Mouse (Mus musculus) layer of hippocampus, adult 8-10 months (tissue): ENCODE data around the gene Efemp2. TPM values are rescaled to one million over a fixed set of nuclear protein-coding genes. Genes with fewer than 3 reads are reported as not detected.
A peak's percentile ranks its signal among the peaks of the same experiment; 100 is the strongest.

Experiments used
- DNase-seq, 2 experiments: peaks; one replicate each; pipeline ENCODE4 v3.0.0; 2022; ENCODE audit warnings: low spot score in 2 of 2
- total RNA-seq, 4 experiments: library from RNA; stranded (reverse); gene quantifications; 2 replicates each; pipeline ENCODE4 v1.2.4; 2022

Gene Efemp2
- total RNA-seq, 4 experiments from 2014 or later: 14.4 to 23.9 (median 22.1) TPM

DNA sequence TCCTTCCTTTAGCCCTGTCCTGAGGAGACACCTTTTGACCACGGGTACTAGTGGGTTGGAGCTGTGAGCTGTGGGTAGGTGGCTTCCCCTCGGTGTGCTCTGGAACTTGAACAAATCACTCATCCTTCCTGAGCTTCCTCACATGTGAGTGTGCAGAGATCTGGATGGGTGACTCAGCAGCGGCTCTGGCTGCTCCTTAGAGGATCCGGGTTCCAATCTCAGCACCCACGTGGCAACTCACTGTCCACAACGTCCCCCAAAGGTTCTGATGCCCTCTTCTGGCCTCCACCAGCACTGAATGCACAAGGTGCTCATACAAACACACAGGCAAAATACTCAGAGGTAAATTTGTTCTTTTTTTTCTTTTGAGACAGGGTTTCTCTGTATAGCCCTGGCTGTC, 22.0 kb upstream of the Efemp2 start:
- DNase-seq: no peak

DNA sequence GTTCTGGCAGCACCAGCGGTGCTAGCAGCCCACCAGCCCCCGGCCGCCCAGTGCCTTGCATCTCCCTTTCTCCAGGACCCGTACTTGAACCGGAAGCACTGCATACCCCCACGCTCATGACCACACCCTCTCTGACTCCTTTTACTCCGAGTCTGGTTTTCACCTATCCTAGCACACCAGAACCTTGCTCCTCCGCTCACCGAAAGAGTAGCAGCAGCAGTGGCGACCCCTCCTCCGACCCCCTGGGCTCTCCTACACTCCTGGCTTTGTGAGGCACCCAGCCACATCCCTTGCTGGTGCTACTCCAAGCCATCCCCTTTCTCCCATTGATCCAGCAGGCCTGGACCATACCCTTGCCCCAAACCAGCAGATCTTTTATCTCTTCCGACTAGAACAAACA, 18.7 kb upstream of the Efemp2 start:
- DNase-seq: no peak

DNA sequence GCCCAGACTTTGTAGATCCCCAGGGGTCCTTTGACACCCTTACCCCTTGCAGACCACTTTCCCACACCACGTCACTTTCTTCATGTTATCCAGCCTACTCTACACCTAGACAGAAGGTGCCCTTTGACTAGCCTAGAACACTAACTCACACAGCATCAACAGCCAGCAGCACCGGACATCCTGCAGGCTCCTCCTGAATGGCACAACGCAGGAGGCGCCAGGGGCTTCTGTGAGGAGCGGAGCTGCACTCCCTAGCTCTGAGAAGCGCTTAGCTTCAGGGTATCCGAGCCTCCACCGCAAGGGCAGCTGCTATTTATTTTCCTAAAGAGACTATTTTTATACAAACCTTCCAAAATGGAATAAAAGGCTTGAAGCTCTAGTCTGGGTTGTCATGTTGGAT, 18.2 kb upstream of the Efemp2 start:
- no peak for DNase-seq

DNA sequence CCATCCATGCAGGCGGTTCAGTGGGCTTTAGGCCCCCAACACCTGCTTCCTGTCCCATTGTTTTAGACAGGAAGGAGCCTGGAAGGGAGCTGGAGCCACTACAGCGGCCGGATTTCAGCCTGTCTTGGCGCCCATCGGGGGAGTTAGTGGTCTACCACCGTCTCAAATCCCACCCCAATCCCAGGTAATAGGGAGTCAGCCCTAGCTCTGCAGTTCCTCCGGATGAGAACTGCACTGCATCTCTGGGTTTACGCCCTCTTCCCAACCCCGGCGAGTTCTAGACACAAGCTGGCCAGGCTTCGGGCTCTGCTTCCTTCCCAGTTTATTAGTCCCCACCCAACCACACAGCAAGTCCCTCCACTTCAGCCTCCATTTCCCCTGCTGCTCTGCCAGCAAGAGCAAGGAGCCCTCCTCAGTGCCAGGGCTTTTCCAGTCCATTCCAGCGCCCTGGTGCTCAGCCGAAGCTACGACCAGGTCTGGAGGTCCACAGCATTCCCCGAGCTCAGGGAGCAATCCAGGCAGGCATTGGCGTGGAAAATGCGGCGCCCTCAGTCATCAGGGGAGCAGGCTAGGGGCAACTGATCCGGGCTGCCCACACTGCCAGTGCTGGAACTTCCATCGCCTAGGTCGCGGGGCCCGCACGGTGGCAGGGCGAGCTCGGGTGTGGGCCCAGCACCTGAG, 17.4 kb upstream of the Efemp2 start:
- DNase-seq: no peak

DNA sequence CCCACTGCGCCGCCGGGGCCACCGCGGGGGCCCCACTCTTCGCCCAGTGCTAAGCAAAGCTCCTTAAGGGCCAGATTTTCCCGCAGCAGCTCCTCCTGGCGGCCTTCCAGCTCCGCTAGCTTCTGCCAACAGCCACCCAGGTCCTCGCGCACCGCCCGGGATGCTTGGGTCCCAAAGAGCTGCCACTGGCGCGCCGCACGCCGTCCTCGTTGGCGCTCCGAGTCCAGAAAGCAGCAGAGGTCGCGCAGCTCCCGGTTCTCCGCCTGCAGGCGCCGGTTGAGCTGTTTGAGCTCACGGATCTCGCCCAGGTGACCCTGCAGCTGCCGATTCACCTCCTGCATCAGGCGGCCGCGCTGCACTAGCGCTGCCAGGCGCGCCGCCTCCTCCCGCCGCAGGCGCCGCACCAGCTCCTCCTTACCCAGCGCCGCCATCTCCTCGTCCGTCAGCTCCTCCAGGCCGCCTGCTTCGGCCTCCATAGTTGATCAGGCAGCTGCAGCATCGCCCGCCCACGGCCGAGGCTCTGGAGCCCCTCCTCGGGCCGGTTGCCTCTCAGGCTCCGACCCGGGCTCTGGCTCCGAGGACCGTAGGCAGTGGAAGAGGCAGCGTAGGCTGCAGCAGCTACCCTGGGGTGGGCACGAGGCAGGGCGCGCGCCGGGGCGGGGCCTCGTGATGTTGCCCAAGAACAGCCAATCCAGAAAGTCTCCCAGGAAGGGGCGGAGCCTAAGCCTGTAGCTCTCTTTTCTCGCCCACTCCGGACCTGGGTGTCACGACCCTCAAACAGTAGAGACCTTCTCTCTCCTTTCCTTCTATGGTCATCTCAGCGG, 16.6 kb upstream of the Efemp2 start:
- DNase-seq: peak; percentile 95

DNA sequence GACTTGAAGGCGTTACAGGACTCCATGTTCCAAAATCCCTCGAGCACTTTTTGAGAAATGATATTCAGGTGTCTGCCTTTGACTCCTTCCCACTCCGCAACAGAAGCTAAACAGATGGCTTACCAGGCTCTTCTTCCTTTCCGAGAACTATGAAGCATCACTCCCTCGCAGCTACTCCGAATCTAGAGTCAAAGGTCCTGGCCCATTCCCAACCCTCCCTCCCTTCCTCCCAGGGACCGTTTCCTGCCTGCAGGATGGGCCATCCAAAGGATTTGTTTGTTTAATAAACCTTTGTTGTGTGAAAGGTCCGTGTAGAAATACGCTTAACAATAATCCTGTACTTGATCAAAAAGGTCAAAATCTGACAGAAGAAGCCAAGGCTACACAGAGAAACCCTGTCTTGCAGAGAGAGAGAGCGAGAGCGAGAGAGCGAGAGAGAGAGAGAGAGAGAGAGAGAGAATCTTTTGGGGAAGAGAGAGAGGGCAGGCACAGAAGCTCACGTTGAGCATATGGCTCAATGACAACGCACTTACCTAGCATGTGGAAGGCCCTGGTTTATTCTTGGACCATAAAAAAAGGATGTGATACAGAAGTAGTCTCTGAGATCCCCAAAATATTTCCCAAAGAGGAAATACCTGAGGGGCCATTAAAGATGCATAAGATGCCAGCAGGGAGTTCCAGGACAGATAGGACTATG, 15.9 kb upstream of the Efemp2 start, which contains the start of gene Ccdc85b:
Ccdc85b (minus strand) TSS at position 149 of the 697 bp plus-strand sequence.
- DNase-seq: no peak

DNA sequence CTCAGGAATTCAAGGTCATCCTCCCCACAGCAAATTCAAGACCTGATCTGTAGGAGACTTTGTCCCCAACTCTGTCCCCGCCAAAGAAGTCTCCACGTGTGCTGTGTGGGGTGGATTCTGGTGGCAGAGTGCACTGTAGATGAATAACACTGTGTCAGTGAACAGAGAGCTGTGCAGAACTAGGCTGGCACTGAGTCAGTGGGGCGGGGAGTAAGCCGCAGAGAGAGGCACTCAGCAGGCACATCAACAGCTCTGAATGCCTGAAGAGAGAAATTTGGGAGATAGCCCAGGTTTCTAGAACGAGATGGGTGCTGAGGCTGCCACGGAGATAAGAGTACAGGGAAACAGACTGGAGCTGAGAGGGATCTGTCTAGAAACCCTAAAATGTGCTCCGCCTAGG, 14.7 kb upstream of the Efemp2 start:
- no peak for DNase-seq

DNA sequence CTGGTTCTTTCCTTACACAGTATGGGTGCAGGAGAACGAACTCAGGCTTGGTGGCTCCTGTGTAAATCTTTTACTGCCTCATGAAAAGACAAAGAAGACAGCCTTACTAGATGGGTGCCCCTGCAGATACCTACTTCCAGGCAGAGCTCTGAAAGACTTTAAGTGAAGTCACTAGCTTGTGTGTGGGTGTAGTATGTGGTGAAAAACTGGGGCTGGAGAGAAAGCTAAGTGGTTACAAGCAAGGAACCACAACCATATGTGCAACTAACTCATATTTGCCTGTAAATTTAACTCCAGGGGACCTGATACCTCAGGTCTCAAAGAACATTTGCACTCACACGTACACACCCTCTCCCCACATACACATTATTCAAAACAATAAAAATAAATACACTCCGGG, 13.9 kb upstream of the Efemp2 start:
- DNase-seq: no peak

DNA sequence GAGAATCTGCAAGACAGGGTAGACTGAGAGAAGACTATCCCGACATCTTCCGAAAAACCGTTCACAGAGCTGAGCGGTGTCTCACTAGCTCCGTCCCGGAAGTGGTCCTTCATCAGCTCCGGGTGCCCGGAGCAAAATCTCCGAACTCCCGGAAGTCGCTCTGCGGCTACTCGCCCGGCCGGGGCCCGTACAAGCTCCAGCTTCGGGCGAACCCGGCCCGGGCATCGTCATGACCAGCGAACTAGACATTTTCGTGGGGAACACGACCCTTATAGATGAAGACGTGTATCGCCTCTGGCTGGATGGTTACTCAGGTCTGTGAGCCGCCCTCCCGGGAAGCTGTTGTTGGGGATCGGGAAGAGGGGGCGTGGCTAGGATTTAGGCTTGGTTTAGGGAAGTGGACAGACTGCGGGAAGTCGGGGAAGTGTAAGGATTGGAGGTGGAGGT, 13.3 kb upstream of the Efemp2 start, which contains the start of gene Fibp:
Fibp (plus strand) TSS at position 151 of the 447 bp plus-strand sequence.
- peak; percentile 79 to 87 for DNase-seq

DNA sequence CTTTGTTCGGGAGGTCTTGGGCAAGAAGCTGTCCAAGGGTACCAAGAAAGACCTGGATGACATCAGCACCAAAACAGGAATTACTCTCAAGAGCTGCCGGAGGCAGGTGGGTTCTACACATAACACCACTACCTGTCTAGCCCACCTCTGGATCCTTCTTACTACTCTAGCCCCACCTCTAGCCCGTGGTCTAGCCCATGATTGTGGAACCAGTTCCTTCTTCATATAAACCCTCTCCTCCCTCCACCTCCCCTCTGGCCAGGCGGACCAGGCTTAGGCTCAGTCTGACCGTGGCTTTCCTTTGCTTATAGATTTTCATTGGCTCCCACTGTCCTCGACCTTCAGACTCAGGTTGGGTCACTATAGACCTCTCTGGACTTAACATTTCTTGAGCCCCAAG, 12.3 kb upstream of the Efemp2 start:
- no peak for DNase-seq

DNA sequence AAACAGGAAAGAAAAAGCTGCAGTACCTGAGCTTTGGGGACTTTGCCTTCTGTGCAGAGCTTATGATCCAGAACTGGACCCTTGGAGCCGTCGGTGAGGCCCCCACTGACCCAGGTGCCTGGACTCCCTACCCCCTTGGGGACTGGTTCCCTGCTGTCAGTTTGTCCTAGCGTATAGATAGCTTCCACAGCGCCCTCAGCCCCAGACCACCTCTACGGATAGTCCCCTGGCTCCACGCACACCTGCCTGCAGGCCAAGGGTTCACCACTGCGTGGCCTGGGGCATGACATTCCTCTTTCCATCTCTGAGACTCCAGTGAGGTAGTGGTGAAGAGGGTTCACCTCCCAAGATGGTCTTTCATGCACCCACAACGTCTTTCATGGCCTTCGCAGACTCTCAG, 10.5 kb upstream of the Efemp2 start:
- DNase-seq: no peak

DNA sequence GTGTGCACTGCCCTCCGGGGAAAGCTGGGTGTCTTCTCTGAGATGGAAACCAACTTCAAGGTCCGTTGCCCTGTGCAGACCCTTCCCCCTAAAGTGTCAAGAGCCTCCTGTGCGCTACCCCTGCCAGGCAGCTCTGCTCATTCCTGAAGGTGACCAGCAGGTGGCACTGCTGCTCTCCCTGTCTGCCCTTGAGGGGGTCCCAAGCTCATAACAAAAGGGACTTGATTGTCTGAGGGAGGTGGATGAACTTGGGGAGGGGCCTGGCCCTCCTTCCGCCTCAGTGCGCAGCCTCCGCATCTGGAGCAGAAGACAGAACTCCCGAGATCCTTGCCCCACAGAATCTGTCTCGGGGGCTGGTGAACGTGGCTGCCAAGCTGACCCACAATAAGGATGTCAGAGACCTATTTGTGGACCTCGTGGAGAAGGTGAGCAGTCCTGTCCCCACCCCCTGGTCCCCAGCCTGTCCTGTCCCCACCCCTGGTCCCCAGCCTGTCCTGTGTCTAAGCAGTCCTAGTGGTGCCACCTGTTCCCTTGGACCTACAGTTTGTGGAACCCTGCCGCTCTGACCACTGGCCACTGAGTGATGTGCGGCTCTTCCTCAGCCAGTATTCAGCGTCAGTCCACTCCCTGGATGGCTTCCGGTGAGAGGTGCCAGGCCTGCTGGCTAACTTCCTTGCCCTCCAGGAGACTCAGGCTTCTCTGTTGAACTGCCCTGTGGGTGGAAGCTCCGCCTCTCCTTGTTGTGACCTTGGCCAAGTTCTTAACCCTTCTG, 9.8 kb upstream of the Efemp2 start:
- no peak for DNase-seq

DNA sequence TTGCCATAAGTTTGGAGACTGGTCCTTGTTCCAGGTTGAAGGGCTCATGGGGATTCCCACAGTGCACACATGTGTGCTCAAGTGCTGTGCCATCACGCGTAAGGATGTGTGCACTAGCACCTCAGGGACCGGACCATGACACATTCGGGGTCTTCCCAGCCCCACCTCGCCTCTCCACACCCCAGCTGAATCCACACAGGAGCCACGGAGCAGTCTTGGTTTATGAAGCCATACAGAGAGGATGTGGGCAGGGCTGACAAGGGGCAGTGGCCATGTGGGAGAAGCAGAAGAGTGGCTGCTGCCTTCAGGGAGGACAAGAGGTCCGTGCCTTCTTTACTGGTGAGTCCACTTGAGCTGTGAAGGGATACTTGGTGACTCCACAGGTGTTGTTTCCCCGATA, 8.7 kb upstream of the Efemp2 start:
- no peak for DNase-seq

DNA sequence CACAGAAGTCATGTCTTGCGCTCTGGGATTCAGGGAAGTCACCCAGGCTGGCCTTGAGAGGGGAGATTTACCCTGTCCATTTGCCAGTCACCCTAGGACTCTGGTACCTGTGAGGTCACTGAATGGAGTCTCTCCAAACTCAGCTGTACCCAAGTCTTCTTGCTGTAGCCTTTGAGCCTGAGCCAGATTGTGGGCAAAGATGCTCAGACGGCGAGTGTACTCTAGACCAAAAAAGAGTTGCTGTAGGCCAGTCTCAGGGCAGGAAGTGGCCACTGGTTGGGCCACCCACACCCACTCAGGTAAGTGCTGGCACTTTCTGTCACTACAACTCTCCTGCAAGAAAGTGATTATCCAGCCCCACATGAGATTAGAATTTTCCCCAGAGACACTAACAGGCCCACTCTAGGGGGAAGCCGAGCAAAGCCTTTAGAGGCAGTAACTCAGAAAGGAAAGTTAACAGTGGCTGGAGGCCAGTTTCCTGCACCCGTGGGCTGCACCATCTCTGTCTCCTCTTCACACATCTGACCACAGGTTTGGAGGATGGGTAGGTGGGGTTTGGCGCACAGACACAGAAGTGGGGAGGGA, 6.7 kb upstream of the Efemp2 start:
- DNase-seq: no peak

DNA sequence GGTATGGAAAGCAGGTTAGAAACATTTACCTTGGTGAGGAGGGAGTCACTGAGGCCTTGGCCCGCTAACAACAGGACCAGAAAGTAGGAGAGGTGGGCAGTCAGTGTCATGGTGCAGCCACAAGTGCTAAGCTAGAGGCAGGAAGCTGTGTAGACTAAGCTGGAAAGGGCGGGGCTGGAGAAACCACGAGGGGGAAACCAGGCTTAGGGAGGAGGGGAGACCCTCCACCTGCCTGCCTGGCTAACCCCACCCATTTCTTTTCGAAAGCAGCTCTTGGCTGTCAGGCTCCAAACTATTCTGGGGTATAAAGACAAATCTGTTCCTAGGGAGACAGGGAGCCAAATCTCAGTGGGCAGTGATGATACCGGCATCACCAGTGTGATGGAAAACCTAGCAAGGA, 5.4 kb upstream of the Efemp2 start, which contains the start of gene Ctsw:
Ctsw (minus strand) TSS at position 134 of the 400 bp plus-strand sequence.
- no peak for DNase-seq

DNA sequence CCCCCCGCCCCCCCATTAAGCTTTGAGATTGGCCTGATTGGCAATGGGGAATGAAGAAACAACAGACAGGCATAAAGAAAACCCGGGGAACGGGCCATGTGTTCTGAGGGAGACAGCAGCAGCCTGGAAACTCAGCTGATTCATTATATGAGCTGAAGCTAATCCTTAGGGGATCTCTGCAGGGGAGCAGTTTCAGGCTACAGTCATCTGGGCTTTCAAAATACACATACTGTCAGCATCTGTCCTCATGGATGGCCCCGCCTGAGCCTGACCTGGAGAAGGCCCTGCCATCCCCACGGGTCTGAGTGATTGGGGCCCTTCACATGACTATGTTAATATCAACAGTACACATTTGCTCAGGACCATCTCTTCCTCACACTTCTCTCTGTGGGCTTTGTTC, 1.9 kb upstream of the Efemp2 start:
- no peak for DNase-seq

DNA sequence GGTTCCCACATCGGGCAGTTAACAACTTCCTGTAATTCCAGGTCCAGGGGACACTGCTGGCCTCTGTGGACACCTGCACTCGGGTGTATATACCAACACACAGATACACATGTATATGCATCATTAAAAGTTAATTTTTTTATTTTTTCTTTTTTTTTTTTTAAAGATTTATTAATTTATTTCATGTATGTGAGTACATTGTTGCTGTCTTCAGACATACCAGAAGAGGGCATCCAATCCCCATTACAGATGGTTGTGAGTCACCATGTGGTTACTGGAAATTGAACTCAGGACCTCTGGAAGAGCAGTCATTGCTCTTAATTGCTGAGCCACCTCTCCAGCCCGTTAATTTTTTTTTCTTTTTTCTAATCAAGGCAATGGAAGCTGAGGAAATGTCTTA, 897 bp upstream of the Efemp2 start:
- DNase-seq: no peak

DNA sequence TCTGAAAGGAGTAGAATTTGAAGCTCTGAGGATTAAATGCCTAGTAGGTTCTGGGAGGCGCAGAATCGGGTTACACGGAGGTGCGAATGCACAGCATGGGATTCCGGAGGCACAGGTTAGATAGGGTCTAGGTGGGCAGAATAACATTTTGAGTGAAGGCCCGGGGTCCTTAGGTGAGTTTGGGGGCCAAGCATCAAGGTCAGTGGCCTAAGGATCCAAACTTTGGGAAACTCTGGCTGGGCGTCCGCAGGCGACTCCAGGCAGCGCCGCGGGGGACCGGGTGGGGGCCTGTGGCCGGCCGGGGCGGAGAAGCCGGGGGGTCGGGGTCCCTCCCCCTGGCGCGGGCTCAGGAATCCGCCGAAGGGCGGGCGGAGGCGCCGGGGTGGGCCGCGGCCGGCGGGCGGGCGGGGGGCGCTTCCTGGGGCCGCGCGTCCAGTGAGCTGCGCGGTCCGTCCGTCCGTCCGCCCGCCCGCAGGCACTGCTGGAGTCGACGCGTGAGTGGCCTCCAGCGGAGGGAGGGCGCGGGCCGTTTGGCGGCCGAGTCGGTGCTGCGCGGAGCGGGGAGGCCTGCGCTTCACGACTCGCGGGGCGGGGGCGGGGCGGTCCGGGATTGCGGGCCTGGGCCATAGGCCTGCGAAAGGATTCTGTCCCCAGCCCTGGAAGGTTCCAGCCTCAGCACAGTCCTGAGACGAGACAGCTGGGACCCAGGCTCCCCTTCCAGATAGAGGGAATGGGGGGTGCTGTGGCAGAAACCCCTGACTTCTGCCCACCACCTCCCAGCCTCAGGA, 721 bp downstream of the Efemp2 start:
- DNase-seq: no peak

DNA sequence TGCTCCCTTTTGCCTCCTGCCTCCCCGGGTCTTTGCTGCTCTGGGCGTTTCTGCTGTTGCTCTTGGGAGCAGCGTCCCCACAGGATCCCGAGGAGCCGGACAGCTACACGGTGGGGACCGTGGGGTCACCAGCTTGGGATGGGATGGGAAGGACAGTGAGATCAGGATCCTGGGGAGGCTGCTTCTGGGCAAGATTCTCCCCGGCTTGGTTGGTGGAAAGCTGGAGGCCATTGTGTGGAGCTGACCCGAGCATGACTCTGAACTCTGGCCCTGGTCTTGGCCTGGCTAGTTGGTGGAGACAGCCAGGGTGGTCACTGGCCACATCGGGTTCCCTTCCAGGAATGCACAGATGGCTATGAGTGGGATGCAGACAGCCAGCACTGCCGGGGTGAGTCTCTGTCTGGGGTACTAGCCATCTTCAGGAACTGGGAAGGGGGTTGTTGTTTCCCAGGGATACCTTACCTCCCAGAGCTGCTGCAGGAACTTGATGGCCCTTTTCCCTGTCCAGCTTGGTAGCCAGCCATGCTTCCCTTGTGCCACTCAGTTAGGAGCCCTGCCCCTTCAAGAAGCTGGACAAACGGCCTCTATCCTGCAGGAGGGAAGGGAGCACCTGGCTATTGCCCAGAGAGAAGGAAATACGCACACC, 1.4 kb downstream of the Efemp2 start:
- DNase-seq: no peak
